Mouse (Mus musculus) kidney, postnatal 25 days (tissue): Measurements from ENCODE around the gene Mthfr.

Source experiments
- DNase-seq, 2 experiments: peaks; one replicate each; pipeline ENCODE4 v3.0.0; 2021; ENCODE audit warnings: mixed read lengths in 2 of 2

The Mthfr gene

GRCm38 (mm10) chr4:148065702-148066400 is 27.0 kb downstream of the Mthfr start:
- peak; percentile 46 to 47 for DNase-seq

- peak; percentile 83 to 93 for DNase-seq
Observed at GRCm38 (mm10) chr4:148066401-148066744, 27.5 kb downstream of the Mthfr start.

GRCm38 (mm10) chr4:148067346-148067745 is 28.5 kb downstream of the Mthfr start:
- DNase-seq = no peak

GRCm38 (mm10) chr4:148069602-148070218 is 30.8 kb downstream of the Mthfr start:
- no peak for DNase-seq

GRCm38 (mm10) chr4:148071508-148071907 is 32.6 kb downstream of the Mthfr start:
- peak; percentile 46 to 81 for DNase-seq

GRCm38 (mm10) chr4:148074521-148075189 is 35.8 kb downstream of the Mthfr start:
- no peak for DNase-seq

- DNase-seq = peak; percentile 81 to 82
Observed at GRCm38 (mm10) chr4:148075259-148075658, 36.4 kb downstream of the Mthfr start.

- no peak for DNase-seq
Observed at GRCm38 (mm10) chr4:148075881-148076280, 37.0 kb downstream of the Mthfr start.

GRCm38 (mm10) chr4:148079212-148079611 is 40.3 kb downstream of the Mthfr start:
- DNase-seq = no peak

GRCm38 (mm10) chr4:148079944-148080596 is 41.2 kb downstream of the Mthfr start:
- DNase-seq = peak; percentile 56 to 87

GRCm38 (mm10) chr4:148080597-148080973 is 41.7 kb downstream of the Mthfr start:
- no peak for DNase-seq

GRCm38 (mm10) chr4:148081201-148081600 is 42.3 kb downstream of the Mthfr start:
- no peak for DNase-seq

- DNase-seq = peak; percentile 74 to 75
Observed at GRCm38 (mm10) chr4:148082257-148083044, 43.6 kb downstream of the Mthfr start.

- DNase-seq = peak; percentile 60 to 81
Observed at GRCm38 (mm10) chr4:148083176-148083899, 44.5 kb downstream of the Mthfr start.

- DNase-seq = peak; percentile 74 to 85
Observed at GRCm38 (mm10) chr4:148084261-148084714, 45.4 kb downstream of the Mthfr start.

GRCm38 (mm10) chr4:148085131-148085906 is 46.4 kb downstream of the Mthfr start:
- DNase-seq = peak; percentile 49 to 60

- DNase-seq = no peak
Observed at GRCm38 (mm10) chr4:148085907-148086305, 47.0 kb downstream of the Mthfr start.

GRCm38 (mm10) chr4:148087091-148087906 is 48.4 kb downstream of the Mthfr start:
- DNase-seq = peak; percentile 60 to 69

GRCm38 (mm10) chr4:148087907-148088527 is 49.1 kb downstream of the Mthfr start, which contains the start of gene Agtrap:
Agtrap (minus strand) TSS chr4:148088031.
- DNase-seq = peak; percentile 98
